Mouse (Mus musculus): ENCODE results near the gene Cpeb2.

DNA sequence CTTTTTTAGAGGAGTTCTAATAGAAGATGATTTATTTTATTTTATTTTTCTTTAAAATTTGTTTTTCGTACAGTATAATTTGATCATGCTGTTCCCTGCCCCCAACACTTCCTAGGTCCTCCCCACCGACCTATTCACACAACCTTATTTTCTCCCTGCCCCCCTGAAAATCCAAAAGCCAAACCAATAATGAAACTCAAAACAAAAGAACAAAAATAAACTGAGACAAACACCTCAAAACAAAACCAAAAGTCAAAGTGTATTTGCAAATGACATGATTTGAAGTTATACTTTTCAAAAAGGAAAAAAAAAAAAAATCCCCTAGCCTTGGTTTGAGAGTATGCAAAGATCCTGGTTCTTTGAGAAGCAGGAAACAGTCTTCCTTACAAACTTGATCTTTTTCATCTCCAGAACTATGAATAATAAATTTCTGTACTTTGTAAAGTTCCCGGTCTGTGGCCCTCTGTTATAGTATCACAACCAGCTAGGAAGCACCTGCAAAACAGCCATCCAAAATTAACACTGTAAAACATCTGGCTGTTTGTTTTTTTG lies 91.4 kb downstream of the Cpeb2 start:
- TF ChIP-seq CTCF (IDR thresholded peaks at IDR 0.05; ENCODE audit: borderline replicate concordance, control insufficient read depth, extremely low read depth, insufficient read depth, low read length, poor library complexity), result no peak
- no peak for TF ChIP-seq POLR2A (IDR thresholded peaks at IDR 0.05; ENCODE audit: control insufficient read depth, extremely low read depth, insufficient read depth, low read length, poor library complexity)

All from thymus, adult 2 months (tissue).